Mouse (Mus musculus): ENCODE measurements at regions not wholly inside any gene's neighbourhood (a gene's known extent, or its start where the extent isn't known, plus 50 kb on each side); places are given as distances from the start of the nearest gene placed in this dataset.

- no peak for DNase-seq (ENCODE audit: low spot score in 2 of 2)
Observed at GRCm38 (mm10) chrX:143024325-143024971, 57.9 kb upstream of the Ammecr1 start.

GRCm38 (mm10) chrX:143030371-143031010, 64.0 kb upstream of the Ammecr1 start:
- DNase-seq (ENCODE audit: low spot score in 2 of 2) = no peak

GRCm38 (mm10) chrX:143039878-143040277, 59.5 kb upstream of the Rtl9 start:
- DNase-seq (ENCODE audit: low spot score in 2 of 2) = no peak

GRCm38 (mm10) chrX:143044296-143044695, 55.1 kb upstream of the Rtl9 start:
- no peak for DNase-seq (ENCODE audit: low spot score in 2 of 2)

- DNase-seq (ENCODE audit: low spot score in 2 of 2) = peak in 1 of 2 experiments; percentile 42
Observed at GRCm38 (mm10) chrX:143046293-143046692, 53.1 kb upstream of the Rtl9 start.
